Mouse (Mus musculus) gastrocnemius, postnatal 14 days (tissue): ENCODE results near the gene Crlf1. TPM values are rescaled to one million over a fixed set of nuclear protein-coding genes. Genes with fewer than 3 reads are reported as not detected.

Experiments used
- DNase-seq: peaks from one replicate; pipeline ENCODE4 v3.0.0; 2021; ENCODE audit warnings: mixed read lengths
- intact Hi-C: fragments of 180-260 bp; cut with DNase I; formaldehyde crosslinking; loops from one replicate; pipeline ENCODE4 v1.15.1; 2025; ENCODE audit warnings: low total_unique reads
- total RNA-seq, 2 experiments: library from RNA; stranded (reverse); gene quantifications; 2 replicates each; pipeline ENCODE4 v1.2.3; 2021

Gene Crlf1
- total RNA-seq, 2 experiments from 2014 or later, result 1.5 to 1.9 TPM

DNA sequence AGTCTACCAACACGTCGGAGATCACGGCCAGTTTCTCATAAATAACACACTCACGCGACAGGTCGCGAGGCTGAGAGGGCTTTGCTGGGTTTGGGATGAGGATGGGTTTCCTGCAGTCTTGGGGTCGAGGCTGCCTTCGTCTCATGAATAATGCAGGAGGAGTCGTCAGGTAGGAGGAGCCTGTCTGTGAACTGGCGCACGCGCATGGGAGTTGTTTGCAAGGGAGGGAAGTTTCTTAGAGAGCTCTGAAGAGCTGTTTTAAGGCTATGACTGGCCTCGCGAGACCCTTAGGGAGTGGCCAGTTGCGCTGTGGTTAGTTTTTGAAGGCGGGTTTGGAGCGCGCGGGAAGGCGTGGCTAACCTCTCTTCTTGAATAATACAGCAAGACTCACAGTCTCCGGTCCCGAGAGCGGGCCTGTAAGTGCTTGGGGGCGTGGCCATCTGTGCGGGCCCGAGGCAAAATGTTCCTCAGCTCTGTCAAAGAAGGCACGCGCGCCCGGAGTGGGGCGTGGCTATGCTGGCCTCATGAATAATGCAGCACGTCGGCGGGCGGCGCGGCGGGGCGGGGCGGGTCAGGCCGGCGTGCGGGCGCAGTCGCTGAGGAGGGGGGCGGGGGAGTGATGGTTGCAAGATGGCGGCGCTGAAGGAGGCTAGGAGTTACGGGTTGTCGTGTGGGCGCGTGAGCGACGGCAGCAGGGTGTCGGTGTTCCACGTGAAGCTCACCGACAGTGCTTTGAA lies 46.3 kb downstream of the Crlf1 start, which contains the start of gene Ell:
Gene Ell, plus strand, starts transcription at position 381 of the 737 bp plus-strand sequence.
- peak; percentile 100 for DNase-seq
- intact Hi-C loops, result no loop called here

DNA sequence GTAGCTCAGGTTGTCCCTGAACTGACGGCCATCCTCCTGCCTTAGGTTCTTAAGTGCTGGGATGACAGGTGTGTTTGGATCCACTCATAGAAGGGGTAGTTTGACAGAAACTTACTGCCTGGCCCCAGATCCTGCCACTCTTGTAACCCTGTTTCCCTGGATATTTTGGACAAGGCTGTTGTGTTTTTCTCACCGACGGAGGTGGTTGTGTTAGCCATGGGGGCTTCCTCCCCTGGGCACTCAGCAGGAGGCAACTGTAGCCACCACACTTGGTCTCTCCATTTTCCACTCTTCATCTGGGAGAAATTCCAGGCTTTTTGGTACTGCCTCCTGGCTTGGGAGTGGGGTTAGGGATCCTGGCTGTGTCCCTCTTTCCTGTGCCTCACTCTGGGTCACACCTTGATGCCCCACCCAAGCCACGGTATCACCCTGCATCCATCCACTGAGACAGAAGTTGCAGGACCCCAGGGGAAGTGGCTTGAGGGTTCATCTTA lies 47.1 kb downstream of the Crlf1 start:
- intact Hi-C loops, result no loop called here
- DNase-seq, result no peak

DNA sequence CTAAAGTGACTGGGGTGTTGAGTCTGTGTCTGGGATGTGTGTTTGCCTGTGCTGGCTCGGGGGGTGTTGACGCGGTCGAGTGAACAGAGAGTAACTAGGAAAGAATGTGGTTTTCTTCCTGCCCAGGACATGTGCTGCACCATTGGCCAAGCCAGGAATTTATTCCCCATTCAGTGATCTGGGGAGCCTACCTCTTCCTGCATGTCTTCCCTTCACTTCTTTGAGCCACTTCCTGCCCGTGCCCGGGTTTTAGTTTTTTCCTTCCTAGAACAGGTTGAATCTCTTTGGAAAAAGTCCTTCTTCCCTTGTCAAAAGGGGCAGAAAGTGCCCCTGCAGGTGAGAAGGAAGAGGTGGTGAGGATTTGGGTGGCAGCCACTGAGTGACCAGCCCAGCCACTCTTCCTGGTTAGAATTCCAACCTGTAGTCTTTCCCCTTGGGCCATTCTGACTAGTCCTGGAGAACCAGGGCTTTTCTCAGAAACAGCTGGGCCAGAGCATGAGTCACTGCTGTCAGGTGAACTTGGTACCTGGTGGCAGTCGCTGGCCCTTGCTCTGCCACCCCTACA lies 47.6 kb downstream of the Crlf1 start:
- no peak for DNase-seq
- intact Hi-C loops, result no loop called here

DNA sequence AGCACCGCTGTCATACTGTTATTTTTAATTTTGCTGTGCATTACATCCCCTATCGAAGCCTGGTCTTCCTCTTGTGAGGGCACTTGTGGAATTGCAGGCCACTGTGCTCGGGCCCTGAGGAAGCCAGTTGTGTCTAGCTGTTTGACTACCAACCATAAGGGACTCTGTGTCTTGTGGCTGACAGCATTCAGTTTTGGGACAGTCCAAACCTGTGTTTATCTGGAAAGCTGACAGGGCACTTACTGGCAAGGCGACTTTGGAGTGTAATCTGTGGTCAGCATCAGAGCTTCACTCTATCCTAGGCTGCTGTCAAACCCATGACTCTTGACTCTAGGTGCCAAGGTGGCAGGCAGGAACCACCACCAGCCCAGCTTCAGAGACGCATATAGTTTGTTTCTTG lies 48.1 kb downstream of the Crlf1 start:
- DNase-seq, result no peak
- intact Hi-C loops, result no loop called here

DNA sequence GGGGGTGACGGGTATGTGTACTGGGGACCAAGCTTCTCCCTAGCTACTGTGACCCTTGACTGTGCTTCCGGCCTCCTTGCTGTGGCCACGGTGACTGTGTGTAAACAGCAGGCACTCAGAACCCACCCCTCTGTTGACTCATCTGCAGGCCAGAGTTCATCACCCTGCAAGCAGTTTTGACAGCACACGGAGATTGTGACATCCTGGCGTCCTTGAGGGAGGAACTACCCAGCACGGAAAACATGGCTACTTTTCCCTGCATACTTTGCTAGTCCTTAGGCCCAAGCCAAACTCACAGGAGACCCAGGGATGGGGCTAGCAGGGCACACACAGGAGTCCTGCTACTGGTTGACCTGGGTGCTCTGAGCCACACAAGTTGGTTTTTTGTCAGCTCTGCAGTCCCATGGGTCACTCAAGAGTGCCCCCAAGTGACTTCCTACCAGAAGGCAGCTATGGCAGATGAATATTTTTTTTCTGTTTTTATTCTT lies 51.3 kb downstream of the Crlf1 start:
- DNase-seq, result no peak
- intact Hi-C loops, result no loop called here

DNA sequence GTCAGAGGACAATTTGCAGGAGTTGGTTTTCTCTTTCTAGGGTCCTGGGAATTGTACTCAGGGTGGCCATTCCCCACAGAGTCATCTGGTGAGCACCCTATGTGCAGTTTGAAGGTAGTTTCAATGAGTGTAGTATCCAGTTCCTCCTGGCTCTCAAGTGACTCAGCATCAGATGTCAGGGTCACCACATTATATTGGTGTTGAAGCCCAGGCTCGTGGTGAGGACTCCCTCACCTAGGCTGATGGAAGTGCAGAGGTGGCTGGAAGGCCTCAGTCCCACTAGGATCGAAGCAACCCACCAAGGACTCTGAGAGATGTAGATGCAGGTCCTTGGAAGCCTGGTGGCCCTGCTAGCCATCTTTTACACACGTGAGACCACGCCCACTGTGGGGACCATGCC lies 53.5 kb downstream of the Crlf1 start:
- intact Hi-C loops, result no loop called here
- no peak for DNase-seq

DNA sequence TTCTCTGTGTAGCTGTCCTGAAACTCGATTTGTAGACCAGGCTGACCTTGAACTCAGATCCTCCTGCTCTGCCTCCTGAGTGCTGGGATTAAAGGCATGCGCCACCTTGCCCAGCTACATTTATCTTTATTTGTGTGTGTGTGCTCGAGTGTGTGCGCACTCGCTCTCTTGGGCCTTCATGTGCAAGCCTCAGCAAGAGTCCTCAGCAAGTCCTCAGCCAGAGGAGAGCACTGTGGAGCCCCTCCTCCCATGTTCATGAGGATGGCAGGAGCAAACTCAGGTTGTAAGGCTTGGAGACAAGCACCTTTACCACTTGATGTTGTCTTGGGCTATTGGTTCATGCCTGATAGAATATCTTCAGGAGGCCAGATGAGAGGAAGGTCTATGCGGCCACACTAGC lies 54.8 kb downstream of the Crlf1 start:
- intact Hi-C loops, result no loop called here
- no peak for DNase-seq

DNA sequence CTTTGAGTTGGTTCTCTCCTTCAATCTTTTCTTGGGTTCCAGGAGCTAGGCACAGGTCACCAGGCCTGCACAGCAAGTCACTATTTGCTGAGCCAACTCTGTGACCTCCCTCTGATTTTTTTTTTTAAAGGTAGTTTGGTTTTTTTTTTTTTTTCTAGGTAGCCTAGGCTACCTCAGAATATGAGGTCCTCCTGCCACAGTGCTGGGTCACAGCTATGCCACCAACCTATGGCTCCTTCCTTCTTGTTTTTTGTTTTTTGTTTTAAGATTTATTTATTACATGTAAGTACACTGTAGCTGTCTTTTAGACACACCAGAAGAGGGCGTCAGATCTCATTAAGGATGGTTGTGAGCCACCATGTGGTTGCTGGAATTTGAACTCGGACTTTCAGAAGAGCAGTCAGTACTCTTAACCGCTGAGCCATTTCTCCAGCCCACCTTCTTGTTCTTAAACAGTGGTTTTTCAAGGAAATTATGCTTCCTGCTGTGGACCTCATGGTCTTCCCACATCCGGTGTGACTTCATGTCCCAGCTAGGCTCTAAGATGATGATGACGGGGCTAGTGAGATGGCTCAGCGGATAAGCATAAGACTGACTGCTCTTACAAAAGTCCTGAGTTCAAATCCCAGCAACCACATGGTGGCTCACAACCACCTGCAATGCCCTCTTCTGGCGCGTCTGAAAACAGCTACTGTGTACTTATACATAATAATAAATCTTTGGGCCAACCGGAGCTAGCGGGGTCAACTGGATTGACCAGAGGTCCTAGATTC lies 56.6 kb downstream of the Crlf1 start:
- intact Hi-C loops, result no loop called here
- DNase-seq, result no peak

DNA sequence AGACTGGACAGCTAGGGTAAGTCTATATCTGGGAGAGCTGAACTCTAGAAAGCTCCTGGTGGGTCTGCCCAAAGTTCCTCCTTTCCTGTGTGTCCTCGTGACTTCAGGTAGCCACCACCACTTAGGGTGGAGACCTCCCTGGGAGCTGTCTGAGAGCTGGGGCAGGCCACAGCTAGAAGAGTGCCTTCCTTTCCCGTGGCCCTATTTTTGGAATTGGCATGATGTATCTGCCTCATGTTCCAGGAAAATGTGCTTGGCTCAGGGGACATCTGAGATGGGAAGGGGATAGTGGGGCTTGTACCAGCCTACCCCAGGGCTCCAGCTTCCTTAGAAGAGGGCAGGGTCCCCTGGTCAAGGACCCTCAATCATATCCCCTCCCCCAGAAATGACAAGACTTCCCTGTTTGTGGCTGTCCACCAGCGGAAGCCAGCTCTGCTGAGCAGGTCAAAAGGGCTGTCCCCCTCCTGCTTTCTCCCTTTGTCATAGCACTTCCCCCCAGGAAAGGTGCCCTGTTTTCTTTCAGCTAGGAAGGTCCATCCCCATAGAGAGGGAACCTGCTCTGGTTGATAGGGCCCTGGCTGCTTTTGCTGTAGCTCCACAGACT lies 58.7 kb downstream of the Crlf1 start:
- intact Hi-C loops, result no loop called here
- DNase-seq, result no peak

DNA sequence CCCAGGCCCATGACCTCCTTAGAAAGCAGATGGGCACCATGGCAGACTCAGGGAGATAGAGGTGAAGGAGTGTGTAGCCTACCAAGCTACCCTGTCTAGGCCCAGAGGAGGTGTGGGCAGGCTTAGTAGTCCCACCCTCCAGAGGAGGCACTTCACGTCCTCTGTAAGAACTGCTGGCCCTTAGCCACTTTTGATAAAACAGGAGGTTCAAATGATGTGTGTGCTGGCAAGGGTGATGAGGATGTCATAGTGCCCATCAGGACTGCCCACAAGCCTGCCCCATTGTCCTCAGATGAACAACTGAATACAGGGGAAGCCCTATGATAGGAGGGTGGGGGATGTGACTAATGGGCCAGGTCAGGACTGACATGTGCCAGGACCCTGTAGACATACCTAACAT lies 59.9 kb downstream of the Crlf1 start:
- no peak for DNase-seq
- intact Hi-C loops, result no loop called here

Other genes with a start within 250 kb of the Crlf1 start
- gene Homer3, start 210.3 kb upstream of the Crlf1 start, total RNA-seq, result 1 to 10 TPM; 8.5 to 8.7 TPM
- gene Ddx49, start 190.7 kb upstream of the Crlf1 start, total RNA-seq, result 10 to 100 TPM; 25.3 to 27.5 TPM
- 100 to 1,000 TPM; 123 to 134 TPM for gene Cope, start 190.6 kb upstream of the Crlf1 start, total RNA-seq
- gene Cers1, start 177.4 kb upstream of the Crlf1 start, total RNA-seq, result 10 to 100 TPM; 14.5 to 24.5 TPM
- gene Gdf1, start 163.3 kb upstream of the Crlf1 start, total RNA-seq, result 1 to 10 TPM; 1.3 to 2.8 TPM
- 10 to 100 TPM; 31.6 to 35.0 TPM for gene Upf1, start 139.9 kb upstream of the Crlf1 start, total RNA-seq
- gene Comp, start 119.6 kb upstream of the Crlf1 start, total RNA-seq, result 10 to 100 TPM; 18.6 to 19.6 TPM
- gene Crtc1, start 53.6 kb upstream of the Crlf1 start, total RNA-seq, result 1 to 10 TPM; 6.4 to 7.4 TPM
- gene Klhl26, start 16.2 kb upstream of the Crlf1 start, total RNA-seq, result 1 to 10 TPM; 5.4 TPM
- gene Tmem59l, start 5.8 kb upstream of the Crlf1 start, total RNA-seq, result not detected
- gene Rex1bd, start 13.6 kb downstream of the Crlf1 start, total RNA-seq, result 100 to 1,000 TPM; 118 to 122 TPM
- 1,000 to 10,000 TPM; 1,030 to 1,066 TPM for gene Uba52, start 17.6 kb downstream of the Crlf1 start, total RNA-seq
- 100 to 1,000 TPM; 116 to 117 TPM for gene Fkbp8, start 34.6 kb downstream of the Crlf1 start, total RNA-seq
- gene Kxd1, start 34.8 kb downstream of the Crlf1 start, total RNA-seq, result 10 to 100 TPM; 64.9 to 73.0 TPM
- 10 to 100 TPM in 1 of 2 experiments, 1 to 10 TPM in 1; 9.0 to 10.3 TPM for gene Ell, start 46.3 kb downstream of the Crlf1 start, total RNA-seq
- 10 to 100 TPM; 18.7 to 24.7 TPM for gene Isyna1, start 101.2 kb downstream of the Crlf1 start, total RNA-seq
- 10 to 100 TPM; 22.9 to 25.7 TPM for gene Ssbp4, start 115.7 kb downstream of the Crlf1 start, total RNA-seq
- under 1 TPM; 0.53 to 0.88 TPM for gene Lrrc25, start 123.0 kb downstream of the Crlf1 start, total RNA-seq
- gene Gdf15, start 139.3 kb downstream of the Crlf1 start, total RNA-seq, result not detected
- 10 to 100 TPM; 18.2 to 21.6 TPM for gene Pgpep1, start 167.2 kb downstream of the Crlf1 start, total RNA-seq
- 10 to 100 TPM; 65.9 to 77.0 TPM for gene Lsm4, start 180.1 kb downstream of the Crlf1 start, total RNA-seq
- 10 to 100 TPM; 73.5 to 87.4 TPM for gene Jund, start 205.8 kb downstream of the Crlf1 start, total RNA-seq
- under 1 TPM in 1 of 2 experiments, not detected in 1; 0.04 TPM for gene Iqcn, start 210.3 kb downstream of the Crlf1 start, total RNA-seq
- gene Gm3336, start 225.4 kb downstream of the Crlf1 start, total RNA-seq, result not detected
- gene Pde4c, start 230.6 kb downstream of the Crlf1 start, total RNA-seq, result 1 to 10 TPM; 2.9 to 3.4 TPM